Mouse (Mus musculus): Measurements from ENCODE around the gene Fstl1.

Gene Fstl1

GRCm38 (mm10) chr16:37787558-37788194, 11.0 kb downstream of the Fstl1 start:
- no peak for DNase-seq (ENCODE audit: extremely low spot score, low spot score)

- DNase-seq (ENCODE audit: extremely low spot score, low spot score), result peak; percentile 56
Observed at GRCm38 (mm10) chr16:37788367-37789014, 11.8 kb downstream of the Fstl1 start.

GRCm38 (mm10) chr16:37789015-37789381, 12.3 kb downstream of the Fstl1 start:
- no peak for DNase-seq (ENCODE audit: extremely low spot score, low spot score)

GRCm38 (mm10) chr16:37789394-37789920, 12.8 kb downstream of the Fstl1 start:
- no peak for DNase-seq (ENCODE audit: extremely low spot score, low spot score)

- no peak for DNase-seq (ENCODE audit: extremely low spot score, low spot score)
Observed at GRCm38 (mm10) chr16:37790008-37790780, 13.5 kb downstream of the Fstl1 start.

- DNase-seq (ENCODE audit: extremely low spot score, low spot score), result no peak
Observed at GRCm38 (mm10) chr16:37790781-37791175, 14.1 kb downstream of the Fstl1 start.

GRCm38 (mm10) chr16:37795651-37796150, 19.0 kb downstream of the Fstl1 start:
- no peak for DNase-seq (ENCODE audit: extremely low spot score, low spot score)

- DNase-seq (ENCODE audit: extremely low spot score, low spot score), result no peak
Observed at GRCm38 (mm10) chr16:37796270-37796669, 19.6 kb downstream of the Fstl1 start.

- DNase-seq (ENCODE audit: extremely low spot score, low spot score), result no peak
Observed at GRCm38 (mm10) chr16:37801097-37801496, 24.4 kb downstream of the Fstl1 start.

GRCm38 (mm10) chr16:37802686-37803295, 26.1 kb downstream of the Fstl1 start:
- DNase-seq (ENCODE audit: extremely low spot score, low spot score), result peak; percentile 49

GRCm38 (mm10) chr16:37803387-37803950, 26.8 kb downstream of the Fstl1 start:
- no peak for DNase-seq (ENCODE audit: extremely low spot score, low spot score)

- DNase-seq (ENCODE audit: extremely low spot score, low spot score), result no peak
Observed at GRCm38 (mm10) chr16:37805746-37806495, 29.2 kb downstream of the Fstl1 start.

- DNase-seq (ENCODE audit: extremely low spot score, low spot score), result no peak
Observed at GRCm38 (mm10) chr16:37807269-37807668, 30.6 kb downstream of the Fstl1 start.

- peak; percentile 43 for DNase-seq (ENCODE audit: extremely low spot score, low spot score)
Observed at GRCm38 (mm10) chr16:37808866-37809622, 32.4 kb downstream of the Fstl1 start.

GRCm38 (mm10) chr16:37809623-37809992, 32.9 kb downstream of the Fstl1 start:
- no peak for DNase-seq (ENCODE audit: extremely low spot score, low spot score)

- no peak for DNase-seq (ENCODE audit: extremely low spot score, low spot score)
Observed at GRCm38 (mm10) chr16:37811874-37812273, 35.2 kb downstream of the Fstl1 start.

GRCm38 (mm10) chr16:37812474-37812886, 35.8 kb downstream of the Fstl1 start:
- no peak for DNase-seq (ENCODE audit: extremely low spot score, low spot score)

- DNase-seq (ENCODE audit: extremely low spot score, low spot score), result no peak
Observed at GRCm38 (mm10) chr16:37813691-37814382, 37.2 kb downstream of the Fstl1 start.

- peak; percentile 63 for DNase-seq (ENCODE audit: extremely low spot score, low spot score)
Observed at GRCm38 (mm10) chr16:37814383-37814971, 37.8 kb downstream of the Fstl1 start.
